Mouse (Mus musculus) gastrocnemius, postnatal 36 days (tissue): ENCODE measurements at regions not wholly inside any gene's neighbourhood (a gene's known extent, or its start where the extent isn't known, plus 50 kb on each side); places are given as distances from the start of the nearest gene placed in this dataset.
A peak's percentile ranks its signal among the peaks of the same experiment; 100 is the strongest.

ENCODE experiments used
- DNase-seq, 2 experiments: peaks; one replicate each; pipeline ENCODE4 v3.0.0; 2022
- intact Hi-C: fragments of 180-260 bp; cut with DNase I; formaldehyde crosslinking; loops from one replicate; pipeline ENCODE4 v1.15.1; 2025

GRCm38 (mm10) chr12:16118710-16119109 is 302.0 kb upstream of the Trib2 start:
- intact Hi-C loops: no loop called here
- no peak for DNase-seq

DNA sequence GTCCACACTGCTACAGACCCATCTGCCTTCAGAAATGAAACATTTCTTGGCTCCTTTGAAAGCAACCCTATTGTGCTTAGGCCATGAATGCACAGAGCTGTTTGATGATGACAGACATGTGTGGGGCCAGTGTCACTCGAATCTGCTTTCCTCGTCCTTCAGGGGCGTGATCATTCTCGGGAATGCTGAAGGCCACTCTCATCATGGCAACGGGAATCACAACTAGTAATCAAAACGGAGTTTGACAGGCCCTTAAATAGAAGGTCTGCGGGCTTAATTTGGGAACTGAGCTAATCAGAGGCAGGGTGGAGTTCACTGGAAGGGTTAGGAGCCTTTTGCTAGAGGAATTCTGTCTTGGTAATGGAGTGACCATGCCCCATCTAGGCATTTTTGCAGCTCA is 290.2 kb upstream of the Trib2 start:
- intact Hi-C loops: no loop called here
- DNase-seq: no peak

DNA sequence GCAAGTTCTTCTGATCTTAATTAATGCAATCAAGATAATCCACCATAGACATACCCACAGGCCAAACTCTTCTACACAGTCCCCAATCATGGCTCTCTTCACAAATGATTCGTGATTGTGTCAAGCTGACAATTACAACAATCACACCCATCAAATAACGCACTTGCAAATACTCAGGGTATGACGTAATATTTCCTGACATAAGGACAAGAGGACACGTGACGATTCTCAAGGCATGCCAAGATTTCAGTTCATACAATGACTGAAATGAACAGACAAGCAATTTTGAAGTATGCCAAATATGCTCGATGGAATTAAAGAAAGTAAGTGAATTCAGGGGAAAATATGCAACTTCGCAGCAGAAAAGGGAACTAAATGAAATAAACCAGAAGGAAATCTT is 282.1 kb upstream of the Trib2 start:
- intact Hi-C loops: no loop called here
- DNase-seq: no peak

DNA sequence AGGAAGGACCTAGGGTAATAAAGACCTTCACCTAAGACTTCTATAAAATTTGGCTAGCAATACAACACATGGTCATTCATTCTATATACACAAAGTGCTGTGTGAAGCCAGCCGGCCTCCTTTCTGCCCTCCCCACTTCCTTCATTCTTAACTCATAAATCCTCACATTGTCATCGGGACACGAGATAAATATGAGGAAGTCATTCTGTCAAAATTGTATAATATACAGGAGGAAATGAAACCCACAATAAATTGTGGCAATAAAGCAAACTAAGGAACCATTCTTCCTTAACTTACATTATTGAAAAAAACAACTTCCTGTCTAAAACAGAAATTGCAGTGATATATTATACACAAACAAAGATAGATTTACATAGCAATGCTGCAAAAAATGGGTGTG is 275.9 kb upstream of the Trib2 start:
- DNase-seq: no peak
- intact Hi-C loops: no loop called here

- no peak for DNase-seq
- intact Hi-C loops: no loop called here
Measured at GRCm38 (mm10) chr12:16091336-16091735, 274.6 kb upstream of the Trib2 start.

- intact Hi-C loops: no loop called here
- no peak for DNase-seq
Measured at GRCm38 (mm10) chr12:16083176-16083575, 266.5 kb upstream of the Trib2 start.

GRCm38 (mm10) chr12:16077215-16077614 is 260.5 kb upstream of the Trib2 start:
- intact Hi-C loops: no loop called here
- DNase-seq: no peak

DNA sequence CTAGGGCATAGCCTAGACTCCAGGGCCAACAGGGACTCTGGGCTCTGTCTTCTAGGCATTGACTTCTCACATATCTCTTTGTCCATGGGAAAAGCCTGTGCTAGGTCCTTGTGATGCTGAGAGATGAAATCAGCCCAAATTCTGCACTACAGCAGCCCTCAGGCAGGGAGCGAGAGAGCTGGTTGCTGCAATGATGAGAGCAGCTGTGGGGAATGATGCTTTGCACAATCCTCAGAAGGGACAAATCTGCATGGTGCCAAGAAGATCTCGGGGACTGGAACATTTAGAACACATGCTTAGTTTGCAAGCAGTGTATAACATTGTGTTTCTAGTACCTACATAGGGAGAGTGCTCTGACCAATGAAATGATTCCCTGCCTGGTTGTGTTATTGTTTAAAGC is 259.2 kb upstream of the Trib2 start:
- intact Hi-C loops: no loop called here
- peak in 1 of 2 experiments; percentile 10 for DNase-seq

DNA sequence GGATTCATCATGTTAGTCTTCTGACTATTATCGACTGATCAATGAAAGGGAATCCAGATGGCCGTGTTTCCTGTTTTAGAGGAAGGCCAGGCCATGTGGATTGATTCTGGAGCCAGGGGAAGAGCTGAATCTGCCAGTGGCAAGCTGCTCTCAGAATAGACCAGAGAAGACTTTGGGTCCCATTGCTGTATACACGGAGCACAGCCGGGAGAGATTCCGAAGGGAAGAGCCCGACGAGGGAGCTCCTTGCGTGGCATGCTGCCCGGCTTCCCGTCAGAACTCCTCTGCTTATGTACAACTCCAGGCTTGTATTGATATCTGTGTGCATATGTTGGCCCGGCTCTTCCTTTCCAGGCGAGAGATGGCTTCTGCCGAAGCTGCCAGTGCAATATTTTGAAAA is 252.2 kb upstream of the Trib2 start:
- intact Hi-C loops: no loop called here
- no peak for DNase-seq

- intact Hi-C loops: no loop called here
Measured at GRCm38 (mm10) chr12:16062689-16063088, 246.0 kb upstream of the Trib2 start.

GRCm38 (mm10) chr12:16060461-16060860 is 243.7 kb upstream of the Trib2 start:
- intact Hi-C loops: no loop called here
- no peak for DNase-seq

More at GRCm38 (mm10) chr12:16062689-16063088, 246.0 kb upstream of the Trib2 start:
- DNase-seq: no peak

- DNase-seq: no peak
- intact Hi-C loops: no loop called here
Measured at GRCm38 (mm10) chr12:16058255-16058654, 241.5 kb upstream of the Trib2 start.

DNA sequence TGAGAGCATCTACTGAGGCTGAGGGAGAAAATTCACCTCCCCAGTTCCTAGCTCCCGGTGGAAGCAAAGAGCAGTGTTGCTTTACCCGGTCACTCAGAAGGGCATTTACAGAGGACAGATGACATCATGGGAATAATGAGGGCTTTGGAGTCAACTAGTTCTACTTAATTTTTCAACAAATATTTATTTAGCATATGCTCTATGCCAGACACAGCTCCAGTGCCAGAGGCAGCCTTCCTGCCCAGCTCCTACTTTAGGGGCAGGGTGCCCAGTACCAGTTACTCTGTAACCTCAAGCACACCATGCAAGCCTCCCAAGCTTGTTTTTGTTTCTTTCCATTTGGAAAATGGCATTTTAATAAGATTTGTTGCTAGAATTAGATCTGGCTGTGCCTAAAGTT is 240.1 kb upstream of the Trib2 start:
- intact Hi-C loops: no loop called here
- DNase-seq: no peak

DNA sequence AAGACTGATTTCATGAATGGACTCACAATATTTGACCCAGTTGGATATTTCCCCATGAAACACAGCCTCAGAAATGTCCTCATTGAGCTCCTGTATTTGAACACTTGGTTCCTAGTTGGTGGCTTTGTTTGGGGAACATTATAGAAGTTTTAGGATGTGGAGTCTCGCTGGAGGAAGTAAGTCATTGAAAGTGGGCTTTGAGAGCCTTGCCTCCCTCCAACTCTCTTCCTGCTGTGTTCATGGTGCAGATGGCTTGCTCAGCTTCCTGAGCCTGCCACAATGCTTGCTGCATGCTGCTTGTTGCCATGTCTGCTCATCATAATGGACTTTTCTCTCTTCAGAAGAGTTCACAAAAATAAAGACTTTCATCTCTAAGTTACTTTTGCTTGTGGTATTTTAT is 239.5 kb upstream of the Trib2 start:
- DNase-seq: no peak
- intact Hi-C loops: no loop called here

- no peak for DNase-seq
- intact Hi-C loops: no loop called here
Measured at GRCm38 (mm10) chr12:16054591-16054990, 237.9 kb upstream of the Trib2 start.

DNA sequence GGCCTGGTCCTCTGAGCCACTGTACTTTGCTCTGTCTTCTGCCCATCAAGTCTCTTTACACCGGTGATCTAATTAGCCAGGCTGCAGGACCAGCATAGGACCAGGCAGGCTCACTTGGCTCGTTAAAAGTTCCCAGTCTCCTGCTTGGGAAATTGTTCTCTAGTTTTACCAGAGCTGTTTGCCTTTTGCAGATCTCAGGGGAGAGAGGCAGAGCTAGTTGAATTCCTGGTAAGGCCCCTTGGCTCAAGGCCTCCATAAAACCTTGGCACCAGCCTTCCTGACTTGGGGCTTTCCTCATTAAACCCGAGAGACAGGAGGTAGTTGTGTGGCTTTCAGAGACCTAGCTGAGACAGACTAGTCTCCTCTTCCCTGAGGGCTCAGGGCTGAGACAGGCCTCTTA is 237.0 kb upstream of the Trib2 start:
- DNase-seq: no peak
- intact Hi-C loops: no loop called here

GRCm38 (mm10) chr12:16052998-16053397 is 236.3 kb upstream of the Trib2 start:
- intact Hi-C loops: no loop called here
- no peak for DNase-seq

- intact Hi-C loops: no loop called here
- DNase-seq: no peak
Measured at GRCm38 (mm10) chr12:16052353-16052752, 235.6 kb upstream of the Trib2 start.

DNA sequence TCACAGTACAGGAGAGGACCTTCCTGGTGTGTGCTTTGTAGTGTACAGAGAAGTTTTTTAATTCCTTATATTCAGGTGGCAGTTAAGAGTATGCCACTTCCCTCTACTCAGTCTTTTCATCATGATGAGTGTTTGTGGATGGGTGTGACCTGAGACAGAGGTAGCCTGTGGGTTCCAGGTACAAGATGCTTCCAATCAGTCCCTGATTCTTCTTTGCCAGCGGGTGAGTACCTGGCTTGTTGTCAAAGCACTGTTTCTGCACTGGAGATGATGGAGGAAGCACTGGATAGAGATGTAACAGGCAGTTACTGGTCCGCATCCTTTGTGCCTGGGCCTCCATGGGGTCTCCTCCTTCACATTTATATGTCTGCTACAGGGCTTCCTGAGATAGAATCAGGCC is 234.7 kb upstream of the Trib2 start:
- DNase-seq: no peak
- intact Hi-C loops: no loop called here

DNA sequence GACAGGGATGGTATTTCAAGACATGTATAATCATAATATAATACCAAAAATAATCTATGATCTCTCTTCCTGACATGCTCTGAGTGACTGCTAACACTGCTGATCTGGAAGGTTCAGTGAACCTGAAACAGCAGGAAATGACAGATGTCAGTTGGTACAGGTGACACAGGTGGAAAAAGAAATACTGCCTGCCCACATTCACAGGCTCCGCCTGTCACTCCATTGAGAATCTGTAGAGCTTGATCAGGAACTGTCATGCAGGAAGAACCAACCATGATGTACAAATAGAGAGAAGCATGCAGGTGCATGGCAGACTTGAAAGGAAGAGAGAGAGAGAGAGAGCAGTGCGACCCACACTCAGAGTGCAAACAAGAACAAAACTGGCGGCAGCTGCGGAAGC is 232.8 kb upstream of the Trib2 start:
- no peak for DNase-seq
- intact Hi-C loops: no loop called here

DNA sequence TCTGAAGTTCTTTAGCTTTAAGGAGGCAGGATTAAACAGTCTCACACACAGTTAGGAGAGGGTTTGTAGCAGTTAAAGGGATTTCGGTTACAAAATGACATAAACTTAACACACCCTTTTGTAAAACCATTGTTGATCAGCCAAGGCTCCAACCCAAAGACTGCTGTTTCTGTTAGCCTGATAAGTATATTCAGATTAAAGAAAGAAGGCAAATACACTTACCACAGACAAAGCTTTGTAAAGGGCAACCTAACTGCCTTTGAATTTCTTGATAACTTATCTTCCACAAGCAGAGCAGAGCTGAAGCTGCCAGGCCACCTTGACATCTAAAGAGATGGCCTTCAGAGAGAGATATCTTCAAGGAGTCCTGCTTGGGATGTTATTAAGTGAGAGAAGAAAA is 229.9 kb upstream of the Trib2 start:
- intact Hi-C loops: no loop called here
- no peak for DNase-seq

GRCm38 (mm10) chr12:16045791-16046494 is 229.2 kb upstream of the Trib2 start:
- no peak for DNase-seq
- intact Hi-C loops: no loop called here
